Mouse (Mus musculus): Measurements from ENCODE around the gene Serinc3. TPM values are rescaled to one million over a fixed set of nuclear protein-coding genes. Genes with fewer than 3 reads are reported as not detected.

Gene Serinc3
- polyA plus RNA-seq, 1 experiment from 2014 or later: 112 TPM

- ATAC-seq (ENCODE audit: low read depth) (no peak), DNase-seq (no peak)
- WGBS (ENCODE audit: insufficient replicate concordance): 80% methylated on average over 7 of the region's 7 CpGs
Measured at GRCm38 (mm10) chr2:163608008-163608407, 36.9 kb downstream of the Serinc3 start.

GRCm38 (mm10) chr2:163606161-163606560, 38.8 kb downstream of the Serinc3 start:
- H3K4me3 ChIP-seq (replicated peaks): no peak overlapping the region
- no peaks in the 10 kb centered on the region for H3K9me3 ChIP-seq (replicated peaks)
- 0 out of 2 replicates have a peak overlapping the region, but pooled peaks have one; percentile 6 for H3K4me2 ChIP-seq
- H3K9ac ChIP-seq: 0 out of 2 replicates have a peak overlapping the region, but pooled peaks have one; percentile 29
- 77% methylated on average over 7 of the region's 7 CpGs for WGBS (ENCODE audit: insufficient replicate concordance)
- H3K27ac ChIP-seq: no peak overlapping the region
- no peaks in the 10 kb centered on the region for H3K27me3 ChIP-seq
- DNase-seq (no peak), ATAC-seq (ENCODE audit: low read depth) (no peak)
- peaks cover 30% of the 10 kb centered on the region for H3K36me3 ChIP-seq
- peaks cover 57% of the 10 kb centered on the region for H3K4me1 ChIP-seq (replicated peaks)

More at GRCm38 (mm10) chr2:163608008-163608407, 36.9 kb downstream of the Serinc3 start:
- no peaks in the 10 kb centered on the region for H3K9me3 ChIP-seq (replicated peaks)
- peaks cover 41% of the 10 kb centered on the region for H3K4me1 ChIP-seq (replicated peaks)
- H3K27ac ChIP-seq: no peak overlapping the region
- H3K9ac ChIP-seq: no peak overlapping the region
- no peaks in the 10 kb centered on the region for H3K27me3 ChIP-seq
- H3K36me3 ChIP-seq: peaks cover 47% of the 10 kb centered on the region
- H3K4me2 ChIP-seq: no peak overlapping the region
- H3K4me3 ChIP-seq (replicated peaks): no peak overlapping the region

- H3K27me3 ChIP-seq: no peaks in the 10 kb centered on the region
- ATAC-seq (ENCODE audit: low read depth): peak; percentile 90
- under 1% methylated on average over 57 of the region's 57 CpGs for WGBS (ENCODE audit: insufficient replicate concordance)
- peak within 1 kb of the TSS; percentile 99 for H3K4me2 ChIP-seq
- peaks cover 4% of the 10 kb centered on the region; the same call in 1 of the 2 replicates for H3K36me3 ChIP-seq
- peaks cover 53% of the 10 kb centered on the region for H3K4me1 ChIP-seq (replicated peaks)
- H3K4me3 ChIP-seq (replicated peaks): peak within 1 kb of the TSS; percentile 94
- DNase-seq: peak; percentile 84
- H3K9ac ChIP-seq: peak within 1 kb of the TSS; percentile 95
- peak within 1 kb of the TSS; percentile 89 for H3K27ac ChIP-seq
- no peaks in the 10 kb centered on the region for H3K9me3 ChIP-seq (replicated peaks)
Measured at GRCm38 (mm10) chr2:163602101-163602971, 42.6 kb downstream of the Serinc3 start, which contains the start of gene Ttpal. Gene Ttpal (plus strand): TSS chr2:163602314.

GRCm38 (mm10) chr2:163601712-163602100, 43.2 kb downstream of the Serinc3 start:
- Histone ChIP-seq H3K27ac (peak overlapping the region; percentile 37; the same call in 1 of the 2 replicates), H3K36me3 (no peaks in the 10 kb centered on the region), H3K4me1 (replicated peaks) (peaks cover 56% of the 10 kb centered on the region), H3K9ac (peak overlapping the region; percentile 95), H3K27me3 (no peaks in the 10 kb centered on the region), H3K4me3 (replicated peaks) (peak overlapping the region; percentile 94), H3K4me2 (peak overlapping the region; percentile 99), H3K9me3 (replicated peaks) (no peaks in the 10 kb centered on the region)
- no peak for DNase-seq
- 60% methylated on average over 7 of the region's 7 CpGs for WGBS (ENCODE audit: insufficient replicate concordance)
- ATAC-seq (ENCODE audit: low read depth): no peak

GRCm38 (mm10) chr2:163601066-163601465, 43.9 kb downstream of the Serinc3 start:
- H3K4me1 ChIP-seq (replicated peaks): peaks cover 59% of the 10 kb centered on the region
- no peak overlapping the region for H3K9ac ChIP-seq
- H3K4me2 ChIP-seq: no peak overlapping the region
- H3K4me3 ChIP-seq (replicated peaks): no peak overlapping the region
- no peaks in the 10 kb centered on the region for H3K27me3 ChIP-seq
- DNase-seq (no peak), ATAC-seq (ENCODE audit: low read depth) (no peak)
- 0 out of 2 replicates have a peak overlapping the region, but pooled peaks have one; percentile 37 for H3K27ac ChIP-seq
- H3K9me3 ChIP-seq (replicated peaks): no peaks in the 10 kb centered on the region
- WGBS (ENCODE audit: insufficient replicate concordance): 87% methylated on average over 7 of the region's 7 CpGs
- H3K36me3 ChIP-seq: no peaks in the 10 kb centered on the region

GRCm38 (mm10) chr2:163599226-163599625, 45.7 kb downstream of the Serinc3 start:
- Histone ChIP-seq H3K9me3 (replicated peaks) (no peaks in the 10 kb centered on the region), H3K4me3 (replicated peaks) (no peak overlapping the region), H3K9ac (no peak overlapping the region), H3K27ac (no peak overlapping the region), H3K4me1 (replicated peaks) (peaks cover 59% of the 10 kb centered on the region), H3K4me2 (no peak overlapping the region), H3K36me3 (no peaks in the 10 kb centered on the region), H3K27me3 (no peaks in the 10 kb centered on the region)
- peak; percentile 56 for DNase-seq
- whole genome bisulfite sequencing (ENCODE audit: insufficient replicate concordance): 3% methylated on average over 1 of the region's 1 CpGs
- no peak for ATAC-seq (ENCODE audit: low read depth)

- Histone ChIP-seq H3K4me3 (replicated peaks) (no peak overlapping the region), H3K27me3 (no peaks in the 10 kb centered on the region), H3K27ac (no peak overlapping the region), H3K4me1 (replicated peaks) (peaks cover 48% of the 10 kb centered on the region), H3K36me3 (no peaks in the 10 kb centered on the region), H3K9ac (no peak overlapping the region), H3K4me2 (no peak overlapping the region), H3K9me3 (replicated peaks) (no peaks in the 10 kb centered on the region)
- peak; percentile 42 for DNase-seq
- no peak for ATAC-seq (ENCODE audit: low read depth)
- 46% methylated on average over 4 of the region's 4 CpGs for WGBS (ENCODE audit: insufficient replicate concordance)
Measured at GRCm38 (mm10) chr2:163597661-163598060, 47.3 kb downstream of the Serinc3 start.

GRCm38 (mm10) chr2:163596873-163597155, 48.1 kb downstream of the Serinc3 start:
- peaks cover 41% of the 10 kb centered on the region for H3K4me1 ChIP-seq (replicated peaks)
- H3K36me3 ChIP-seq: no peaks in the 10 kb centered on the region
- ATAC-seq (ENCODE audit: low read depth) (no peak), DNase-seq (no peak)
- H3K4me3 ChIP-seq (replicated peaks): no peak overlapping the region
- H3K27me3 ChIP-seq: no peaks in the 10 kb centered on the region
- 24% methylated on average over 3 of the region's 3 CpGs for WGBS (ENCODE audit: insufficient replicate concordance)
- H3K9ac ChIP-seq: no peak overlapping the region
- no peak overlapping the region for H3K27ac ChIP-seq
- H3K9me3 ChIP-seq (replicated peaks): no peaks in the 10 kb centered on the region
- H3K4me2 ChIP-seq: no peak overlapping the region

- WGBS (ENCODE audit: insufficient replicate concordance): 48% methylated on average over 13 of the region's 13 CpGs
- H3K9ac ChIP-seq: no peak overlapping the region
- no peak overlapping the region for H3K4me3 ChIP-seq (replicated peaks)
- DNase-seq (no peak), ATAC-seq (ENCODE audit: low read depth) (no peak)
- H3K36me3 ChIP-seq: no peaks in the 10 kb centered on the region
- H3K4me2 ChIP-seq: no peak overlapping the region
- no peak overlapping the region for H3K27ac ChIP-seq
- no peaks in the 10 kb centered on the region for H3K9me3 ChIP-seq (replicated peaks)
- no peaks in the 10 kb centered on the region for H3K27me3 ChIP-seq
- peaks cover 39% of the 10 kb centered on the region for H3K4me1 ChIP-seq (replicated peaks)
Measured at GRCm38 (mm10) chr2:163596057-163596872, 48.7 kb downstream of the Serinc3 start.

GRCm38 (mm10) chr2:163595119-163595518, 49.8 kb downstream of the Serinc3 start:
- DNase-seq: no peak
- Histone ChIP-seq H3K4me2 (no peak overlapping the region), H3K9me3 (replicated peaks) (no peaks in the 10 kb centered on the region), H3K9ac (no peak overlapping the region), H3K36me3 (no peaks in the 10 kb centered on the region), H3K27ac (no peak overlapping the region), H3K4me3 (replicated peaks) (no peak overlapping the region), H3K4me1 (replicated peaks) (peaks cover 50% of the 10 kb centered on the region), H3K27me3 (no peaks in the 10 kb centered on the region)
- WGBS (ENCODE audit: insufficient replicate concordance): 30% methylated on average over 2 of the region's 2 CpGs
- ATAC-seq (ENCODE audit: low read depth): no peak

GRCm38 (mm10) chr2:163593636-163594282, 51.2 kb downstream of the Serinc3 start:
- Histone ChIP-seq H3K9ac (no peak overlapping the region), H3K4me3 (replicated peaks) (no peak overlapping the region), H3K27ac (no peak overlapping the region), H3K4me1 (replicated peaks) (peaks cover 55% of the 10 kb centered on the region), H3K36me3 (no peaks in the 10 kb centered on the region), H3K4me2 (no peak overlapping the region), H3K27me3 (no peaks in the 10 kb centered on the region), H3K9me3 (replicated peaks) (no peaks in the 10 kb centered on the region)
- DNase-seq (no peak), ATAC-seq (ENCODE audit: low read depth) (no peak)
- 76% methylated on average over 10 of the region's 10 CpGs for WGBS (ENCODE audit: insufficient replicate concordance)
